Mouse (Mus musculus) midbrain, embryonic 13.5 days (tissue): ENCODE results near the gene Cnot4. TPM values are rescaled to one million over a fixed set of nuclear protein-coding genes. Genes with fewer than 3 reads are reported as not detected.
"Not testable (repeated sequence)": the region's sequence is repeated elsewhere in the genome, so short reads cannot be mapped to it uniquely, and the experiment has no call there.

ENCODE experiments used
- ATAC-seq: fragments of 200-750 bp; cut with Nextera tagmentation; 2 replicates; pipeline ENCODE4 v1.8.0; 2017; ENCODE audit warnings: mild to moderate bottlenecking, moderate TSS enrichment, moderate library complexity
- H3K27ac ChIP-seq: fragments of 300-500 bp; sonication (generic); 2 replicates; pipeline ENCODE4 v1.5.1; 2015; ENCODE audit warnings: inconsistent platforms, mild to moderate bottlenecking, moderate library complexity
- H3K27me3 ChIP-seq: fragments of 300-500 bp; sonication (generic); 2 replicates; pipeline ENCODE4 v1.6.1; 2015; ENCODE audit warnings: mild to moderate bottlenecking, inconsistent platforms
- H3K36me3 ChIP-seq: fragments of 300-500 bp; sonication (generic); 2 replicates; pipeline ENCODE4 v1.6.1; 2015; ENCODE audit warnings: mild to moderate bottlenecking, inconsistent platforms
- H3K4me1 ChIP-seq: fragments of 300-500 bp; sonication (generic); replicated peaks from 2 replicates; pipeline ENCODE4 v1.6.1; 2015; ENCODE audit warnings: inconsistent platforms
- H3K4me2 ChIP-seq: fragments of 300-500 bp; sonication (generic); replicated peaks from 2 replicates; pipeline ENCODE4 v1.6.1; 2015; ENCODE audit warnings: moderate library complexity, mild to moderate bottlenecking, inconsistent platforms
- H3K4me3 ChIP-seq: fragments of 300-500 bp; sonication (generic); replicated peaks from 2 replicates; pipeline ENCODE4 v1.5.1; 2015; ENCODE audit warnings: mild to moderate bottlenecking, inconsistent platforms
- H3K9ac ChIP-seq: fragments of 300-500 bp; sonication (generic); replicated peaks from 2 replicates; pipeline ENCODE4 v1.6.1; 2015; ENCODE audit warnings: mild to moderate bottlenecking, inconsistent platforms
- H3K9me3 ChIP-seq: fragments of 300-500 bp; sonication (generic); 2 replicates; pipeline ENCODE4 v1.6.1; 2016; ENCODE audit warnings: mild to moderate bottlenecking, inconsistent platforms
- WGBS: fragments of 180-500 bp; shearing (Covaris S2); methylation state at CpG from one replicate; pipeline ENCODE4 v1.1.7; 2015; 5-methylcytosine and 5-hydroxymethylcytosine counted together
- polyA plus RNA-seq: library from polyadenylated mRNA; unstranded; fragments of >200 nt; fragmentation: Nextera tagmentation; extraction: Ambion mirVana; gene quantifications from 2 replicates; pipeline ENCODE4 v1.2.1, GENCODE M21; 2015

Gene Cnot4
- polyA plus RNA-seq = 34.8 and 35.4 TPM in 2 replicates

GRCm38 (mm10) chr6:35133579-35134488 is at the start of gene Cnot4:
Gene Cnot4, minus strand, starts transcription at chr6:35133724.
- no peaks in the 10 kb centered on the region for H3K9me3 ChIP-seq
- H3K4me1 ChIP-seq = peaks cover 26% of the 10 kb centered on the region
- no peaks in the 10 kb centered on the region for H3K27me3 ChIP-seq
- under 1% methylated on average over 54 of the region's 55 CpGs for WGBS
- peak within 1 kb of the TSS; percentile 94 for H3K9ac ChIP-seq
- no peaks in the 10 kb centered on the region for H3K36me3 ChIP-seq
- H3K4me3 ChIP-seq = peak within 1 kb of the TSS; percentile 90
- peak within 1 kb of the TSS; percentile 90 for H3K27ac ChIP-seq
- peak within 1 kb of the TSS; percentile 90 for H3K4me2 ChIP-seq
- ATAC-seq = peak; percentile 99

GRCm38 (mm10) chr6:35179299-35179698 is 45.8 kb upstream of the Cnot4 start:
- 95% methylated on average over 3 of the region's 3 CpGs for WGBS
- not testable (repeated sequence) for ATAC-seq, H3K27ac ChIP-seq

GRCm38 (mm10) chr6:35177650-35178272 is 44.2 kb upstream of the Cnot4 start:
- Histone ChIP-seq H3K9me3 (no peaks in the 10 kb centered on the region), H3K36me3 (no peaks in the 10 kb centered on the region), H3K4me3 (peak overlapping the region; percentile 92), H3K9ac (peak overlapping the region; percentile 93), H3K4me1 (peaks cover 14% of the 10 kb centered on the region), H3K27ac (peak overlapping the region; percentile 98), H3K27me3 (no peaks in the 10 kb centered on the region), H3K4me2 (peak overlapping the region; percentile 91)
- WGBS = under 1% methylated on average over 56 of the region's 69 CpGs
- ATAC-seq = peak; percentile 85

More at GRCm38 (mm10) chr6:35179299-35179698, 45.8 kb upstream of the Cnot4 start:
- H3K9me3 ChIP-seq, H3K9ac ChIP-seq, H3K4me3 ChIP-seq, H3K27me3 ChIP-seq, H3K4me2 ChIP-seq, H3K36me3 ChIP-seq: not testable (repeated sequence)
- H3K4me1 ChIP-seq = peaks cover 14% of the 10 kb centered on the region

- Histone ChIP-seq H3K9ac (peak within 1 kb of the TSS; percentile 93), H3K9me3 (no peaks in the 10 kb centered on the region), H3K27me3 (no peaks in the 10 kb centered on the region), H3K27ac (peak within 1 kb of the TSS; percentile 98), H3K4me2 (peak within 1 kb of the TSS; percentile 91), H3K36me3 (no peaks in the 10 kb centered on the region), H3K4me1 (peaks cover 12% of the 10 kb centered on the region), H3K4me3 (peak within 1 kb of the TSS; percentile 92)
- ATAC-seq = peak; percentile 95
- WGBS = 3% methylated on average over 34 of the region's 34 CpGs
These were observed 43.6 kb upstream of the Cnot4 start, which contains the start of gene Nup205 for GRCm38 (mm10) chr6:35176979-35177649. Gene Nup205, plus strand, starts transcription at chr6:35177421.

GRCm38 (mm10) chr6:35173181-35173580 is 39.7 kb upstream of the Cnot4 start:
- H3K4me2 ChIP-seq = no peak overlapping the region
- WGBS = 93% methylated on average over 4 of the region's 4 CpGs
- no peak for ATAC-seq
- no peak overlapping the region for H3K9ac ChIP-seq
- no peak overlapping the region for H3K4me3 ChIP-seq
- no peak overlapping the region for H3K27ac ChIP-seq
- no peaks in the 10 kb centered on the region for H3K27me3 ChIP-seq
- no peaks in the 10 kb centered on the region for H3K9me3 ChIP-seq
- peaks cover 2% of the 10 kb centered on the region for H3K4me1 ChIP-seq
- H3K36me3 ChIP-seq = no peaks in the 10 kb centered on the region

DNA sequence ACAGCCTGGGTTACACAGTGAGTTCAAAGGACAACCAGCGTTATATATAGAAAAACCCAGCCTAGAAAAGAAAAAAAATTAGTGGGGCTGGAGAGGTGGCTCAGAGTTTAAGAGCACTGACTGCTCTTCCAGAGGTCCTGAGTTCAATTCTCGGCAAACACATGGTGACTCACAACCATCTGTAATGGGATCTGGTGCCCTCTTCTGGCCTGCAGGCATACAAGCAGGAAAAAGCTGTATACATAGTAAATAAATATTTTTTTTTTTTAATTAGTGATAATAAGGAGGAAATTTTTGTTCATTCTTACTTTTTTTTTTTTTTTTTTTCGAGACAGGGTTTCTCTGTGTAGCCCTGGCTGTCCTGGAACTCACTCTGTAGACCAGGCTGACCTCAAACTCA is 38.5 kb upstream of the Cnot4 start:
- H3K27ac ChIP-seq, H3K4me3 ChIP-seq, H3K27me3 ChIP-seq, H3K9ac ChIP-seq, H3K36me3 ChIP-seq, H3K9me3 ChIP-seq, ATAC-seq, H3K4me2 ChIP-seq, H3K4me1 ChIP-seq: not testable (repeated sequence)
- WGBS = 68% methylated on average over 3 of the region's 3 CpGs

- H3K4me2 ChIP-seq = no peak overlapping the region
- H3K27ac ChIP-seq = no peak overlapping the region
- no peak overlapping the region for H3K9ac ChIP-seq
- no peaks in the 10 kb centered on the region for H3K9me3 ChIP-seq
- H3K4me1 ChIP-seq = no peaks in the 10 kb centered on the region
- ATAC-seq = no peak
- no peaks in the 10 kb centered on the region for H3K36me3 ChIP-seq
- no peaks in the 10 kb centered on the region for H3K27me3 ChIP-seq
- no peak overlapping the region for H3K4me3 ChIP-seq
- WGBS = 84% methylated on average over 4 of the region's 4 CpGs
These were observed 35.7 kb upstream of the Cnot4 start for GRCm38 (mm10) chr6:35169250-35169649.

GRCm38 (mm10) chr6:35154540-35154939 is 21.0 kb upstream of the Cnot4 start:
- H3K4me3 ChIP-seq = no peak overlapping the region
- no peaks in the 10 kb centered on the region for H3K4me1 ChIP-seq
- no peaks in the 10 kb centered on the region for H3K9me3 ChIP-seq
- no peak overlapping the region for H3K9ac ChIP-seq
- no peak overlapping the region for H3K27ac ChIP-seq
- no peaks in the 10 kb centered on the region for H3K27me3 ChIP-seq
- H3K4me2 ChIP-seq = no peak overlapping the region
- no peaks in the 10 kb centered on the region for H3K36me3 ChIP-seq
- no peak for ATAC-seq

DNA sequence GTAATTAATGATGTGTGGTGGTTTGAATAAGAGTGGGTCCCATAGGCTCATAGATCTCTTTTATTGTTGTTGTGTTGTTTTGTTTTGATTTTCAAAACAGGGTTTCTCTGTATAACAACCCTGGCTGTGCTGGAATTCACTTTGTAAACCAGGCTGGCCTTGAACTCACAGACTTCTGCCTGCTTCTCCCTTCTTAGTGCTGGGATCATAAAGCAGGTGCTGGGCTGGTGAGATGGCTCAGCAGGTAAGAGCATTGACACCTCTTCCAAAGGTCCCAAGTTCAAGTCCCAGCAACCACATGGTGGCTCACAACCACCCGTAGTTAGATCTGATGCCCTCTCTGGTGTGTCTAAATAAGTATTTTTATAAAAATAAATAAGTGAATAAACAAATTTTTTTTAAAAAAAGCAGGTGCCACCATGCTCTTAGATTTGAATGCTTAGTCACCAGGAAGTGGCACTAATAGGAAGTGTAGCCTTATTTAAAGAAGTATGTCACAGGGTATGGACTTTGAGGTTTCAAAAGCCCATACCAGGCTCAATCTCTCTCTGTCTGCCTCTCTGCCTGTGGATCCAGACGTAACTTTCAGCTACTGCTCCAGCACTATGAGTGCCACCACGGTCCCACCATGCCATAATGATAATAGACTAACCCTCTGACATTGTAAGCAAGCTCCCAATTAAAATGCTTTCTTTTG is 14.3 kb upstream of the Cnot4 start:
- 84% methylated on average over 3 of the region's 3 CpGs for WGBS
- H3K9ac ChIP-seq = no peak overlapping the region
- H3K36me3 ChIP-seq = no peaks in the 10 kb centered on the region
- no peaks in the 10 kb centered on the region; the same call in 1 of the 2 replicates for H3K9me3 ChIP-seq
- no peak overlapping the region for H3K4me2 ChIP-seq
- H3K4me3 ChIP-seq = no peak overlapping the region
- H3K27me3 ChIP-seq = no peaks in the 10 kb centered on the region
- no peaks in the 10 kb centered on the region for H3K4me1 ChIP-seq
- H3K27ac ChIP-seq = no peak overlapping the region
- ATAC-seq = no peak

GRCm38 (mm10) chr6:35145569-35145968 is 12.0 kb upstream of the Cnot4 start:
- no peaks in the 10 kb centered on the region for H3K36me3 ChIP-seq
- no peaks in the 10 kb centered on the region for H3K27me3 ChIP-seq
- no peak for ATAC-seq
- no peaks in the 10 kb centered on the region for H3K4me1 ChIP-seq
- 79% methylated on average over 2 of the region's 2 CpGs for WGBS
- no peaks in the 10 kb centered on the region; the same call in 1 of the 2 replicates for H3K9me3 ChIP-seq
- no peak overlapping the region for H3K9ac ChIP-seq
- H3K4me2 ChIP-seq = no peak overlapping the region
- no peak overlapping the region for H3K4me3 ChIP-seq
- H3K27ac ChIP-seq = no peak overlapping the region

DNA sequence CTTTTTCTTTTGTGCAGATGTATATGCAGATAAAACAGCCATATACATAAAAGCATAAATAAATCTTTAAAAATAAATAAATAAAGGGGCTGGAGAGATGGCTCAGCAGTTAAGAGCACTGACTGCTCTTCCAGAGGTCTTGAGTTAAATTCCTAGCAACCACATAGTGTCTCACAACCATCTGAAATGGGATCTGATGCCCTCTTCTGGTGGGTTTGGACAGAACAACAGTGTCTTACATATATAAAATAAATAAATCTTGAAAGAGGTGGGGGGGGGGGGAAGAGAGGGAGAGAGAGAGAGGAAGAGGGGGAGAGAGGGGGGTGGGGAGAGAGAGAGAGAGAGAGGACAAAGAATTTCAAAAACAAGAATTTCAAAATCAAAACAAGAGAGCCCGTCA is 6.8 kb upstream of the Cnot4 start:
- no peak overlapping the region for H3K27ac ChIP-seq
- no peaks in the 10 kb centered on the region; the same call in 1 of the 2 replicates for H3K9me3 ChIP-seq
- ATAC-seq = no peak
- 100% methylated on average over 1 of the region's 1 CpGs for WGBS
- no peaks in the 10 kb centered on the region for H3K4me1 ChIP-seq
- H3K27me3 ChIP-seq = no peaks in the 10 kb centered on the region
- no peak overlapping the region for H3K9ac ChIP-seq
- no peaks in the 10 kb centered on the region for H3K36me3 ChIP-seq
- no peak overlapping the region for H3K4me3 ChIP-seq
- H3K4me2 ChIP-seq = no peak overlapping the region
